Mouse (Mus musculus): ENCODE measurements around the gene Kpna1.
"Not testable (repeated sequence)": the region's sequence is repeated elsewhere in the genome, so short reads cannot be mapped to it uniquely, and the experiment has no call there.

Gene Kpna1

DNA sequence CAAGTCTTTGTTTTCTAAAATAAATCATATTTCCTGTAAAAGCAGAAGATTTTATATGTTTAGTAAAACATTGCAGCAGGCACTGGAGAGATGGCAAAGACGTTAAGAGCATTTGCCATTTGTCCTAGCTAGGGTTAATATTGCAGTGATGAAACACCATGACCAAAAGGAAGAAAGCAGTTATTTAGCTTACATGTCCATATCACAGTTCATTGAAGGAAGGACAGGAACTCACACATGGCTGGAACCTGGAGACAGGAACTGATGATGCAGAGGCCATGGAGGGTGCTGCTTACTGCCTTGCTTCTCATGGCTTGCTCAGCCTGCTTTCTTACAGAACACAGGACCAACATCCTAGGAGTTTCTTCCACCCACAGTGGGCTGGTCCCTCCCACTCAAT lies 13.8 kb downstream of the Kpna1 start:
- DNase-seq (ENCODE audit: low spot score), result no peak

DNA sequence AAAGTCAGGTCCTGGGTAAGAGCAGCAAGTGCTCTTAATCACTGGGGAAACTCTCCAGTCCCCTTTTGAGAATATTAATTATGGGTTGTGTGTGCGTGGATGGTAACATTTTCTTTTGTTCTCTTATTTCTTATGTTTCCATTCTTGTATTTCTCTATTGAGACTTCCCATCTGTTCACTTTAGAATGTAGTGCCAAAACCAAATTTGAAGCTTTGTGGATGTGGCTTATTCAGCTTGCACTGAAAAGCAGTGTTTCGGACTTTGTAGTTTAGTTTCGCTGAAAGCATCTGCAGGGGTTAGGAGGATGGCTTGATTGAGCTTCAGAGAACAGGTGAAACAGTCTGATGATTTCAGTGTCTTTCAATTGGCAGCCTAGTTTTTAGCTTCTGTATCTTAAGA lies 14.8 kb downstream of the Kpna1 start:
- DNase-seq (ENCODE audit: low spot score), result no peak

DNA sequence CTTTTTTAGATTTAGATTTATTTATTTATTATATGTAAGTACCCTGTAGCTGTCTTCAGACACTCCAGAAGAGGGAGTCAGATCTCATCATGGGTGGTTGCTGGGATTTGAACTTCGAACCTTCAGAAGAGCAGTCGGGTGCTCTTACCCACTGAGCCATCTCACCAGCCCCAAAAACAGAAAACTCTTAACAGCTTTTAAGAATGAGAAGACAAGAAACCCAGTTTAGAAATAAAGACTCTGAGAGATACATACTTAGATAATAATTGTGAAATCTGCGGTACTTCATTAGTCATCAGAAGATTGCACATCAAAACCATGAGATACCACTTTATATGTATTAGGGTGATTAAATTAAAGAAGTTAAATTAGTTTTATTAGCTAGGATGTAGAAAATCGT lies 20.3 kb downstream of the Kpna1 start:
- not testable (repeated sequence) for DNase-seq (ENCODE audit: low spot score)

DNA sequence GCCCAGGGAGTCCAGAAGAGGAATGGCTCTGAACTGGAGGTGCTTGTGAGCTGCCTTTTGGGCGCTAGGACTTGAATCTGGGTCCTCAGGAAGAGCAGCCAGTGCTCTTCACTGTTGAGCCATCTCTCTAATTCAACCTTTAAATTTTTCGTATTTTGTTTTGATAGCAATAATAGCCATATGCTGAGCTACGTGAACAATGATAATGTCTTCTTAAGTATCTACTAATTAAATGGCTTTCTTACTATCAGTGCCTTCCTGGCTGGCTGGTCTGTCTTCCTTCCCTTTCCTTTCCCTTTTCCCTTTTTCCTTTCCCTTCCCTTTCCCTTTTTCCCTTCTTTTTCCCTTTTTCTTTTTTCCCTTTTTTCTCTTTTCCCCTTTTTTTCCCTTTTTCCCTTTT lies 29.8 kb downstream of the Kpna1 start:
- DNase-seq (ENCODE audit: low spot score), result no peak

DNA sequence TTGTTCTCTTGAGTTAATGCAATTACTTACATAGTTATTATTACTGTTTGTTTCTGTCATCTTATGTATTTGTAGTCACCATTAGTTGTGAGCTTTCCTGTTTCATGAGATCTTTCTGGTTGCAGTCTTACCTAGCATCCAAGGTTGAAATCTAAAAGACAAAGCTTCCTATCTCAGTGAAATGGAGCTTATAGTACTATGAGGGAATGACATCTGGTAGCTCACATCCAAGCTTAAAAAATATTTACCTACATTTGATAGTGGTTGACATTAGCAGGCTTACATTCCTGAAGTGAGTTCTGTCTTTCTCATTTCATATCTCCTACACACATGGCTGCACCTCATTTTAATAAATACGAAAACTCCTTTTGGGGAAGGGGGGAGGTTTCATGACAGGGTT lies 37.8 kb downstream of the Kpna1 start:
- no peak for DNase-seq (ENCODE audit: low spot score)

DNA sequence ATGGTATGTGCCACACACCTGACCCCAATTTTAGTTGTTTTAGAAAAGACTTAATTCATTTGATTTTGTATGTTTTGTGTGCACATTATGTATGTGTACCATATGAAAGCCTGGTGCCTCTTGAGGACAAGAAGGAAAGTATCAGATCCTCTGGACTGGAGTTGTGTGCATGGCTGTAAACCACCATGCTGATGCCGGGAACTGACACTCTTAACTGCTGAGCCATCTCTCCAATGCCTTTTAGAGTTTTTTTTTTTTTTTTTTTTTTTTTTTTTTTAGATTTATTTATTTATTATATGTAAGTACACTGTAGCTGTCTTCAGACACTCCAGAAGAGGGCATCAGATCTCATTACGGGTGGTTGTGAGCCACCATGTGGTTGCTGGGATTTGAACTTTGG lies 49.6 kb downstream of the Kpna1 start:
- DNase-seq (ENCODE audit: low spot score), result not testable (repeated sequence)

DNA sequence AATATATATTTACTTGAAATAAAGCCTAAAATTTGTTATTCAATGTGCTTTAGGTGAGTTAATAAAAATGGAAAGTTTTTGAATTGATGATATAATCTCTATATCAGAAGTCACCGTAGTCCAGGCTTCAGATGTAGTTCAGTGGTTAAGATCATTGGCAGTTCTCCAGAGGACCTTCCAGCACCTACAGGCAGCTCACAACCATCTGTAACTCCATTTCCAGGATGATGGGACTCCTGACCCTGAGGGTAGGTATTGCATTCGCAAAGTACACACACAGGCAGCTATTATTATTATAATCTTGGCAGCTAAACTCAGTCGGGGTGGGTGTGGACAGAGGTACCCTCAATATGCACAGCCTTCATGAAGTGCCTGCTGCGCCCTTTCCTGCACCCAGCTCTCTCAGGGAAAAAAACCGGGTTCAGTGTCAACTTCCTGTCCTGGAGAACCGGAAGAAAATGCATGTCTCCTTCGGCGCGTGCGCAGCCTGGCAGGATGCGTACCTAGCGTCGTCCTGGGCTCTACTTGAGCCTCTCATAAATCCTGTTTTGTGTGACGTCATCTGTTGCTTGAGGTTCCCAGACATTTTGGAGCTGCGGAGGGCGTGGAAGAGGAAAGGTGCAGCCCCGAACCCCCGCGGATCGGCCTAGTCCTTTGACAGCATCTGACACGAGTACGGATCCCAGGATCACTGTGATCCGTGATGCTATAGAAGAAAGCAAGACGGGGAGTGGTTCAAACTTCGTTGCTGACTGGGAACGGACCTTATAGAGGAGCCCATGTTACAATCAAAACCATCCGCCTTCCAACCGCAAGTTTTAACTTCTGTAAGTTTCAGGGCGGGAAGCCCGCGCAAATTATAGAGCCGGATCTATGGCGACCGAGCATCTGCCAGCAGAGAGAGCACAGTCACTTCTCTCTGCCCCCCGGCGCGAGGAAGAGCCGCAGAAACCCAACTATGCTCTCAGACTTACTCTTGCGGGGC lies 62.4 kb downstream of the Kpna1 start, which contains the start of gene Wdr5b:
TSS of gene Wdr5b (plus strand) at position 551 of the 985 bp plus-strand sequence.
- DNase-seq (ENCODE audit: low spot score), result peak; percentile 96

DNA sequence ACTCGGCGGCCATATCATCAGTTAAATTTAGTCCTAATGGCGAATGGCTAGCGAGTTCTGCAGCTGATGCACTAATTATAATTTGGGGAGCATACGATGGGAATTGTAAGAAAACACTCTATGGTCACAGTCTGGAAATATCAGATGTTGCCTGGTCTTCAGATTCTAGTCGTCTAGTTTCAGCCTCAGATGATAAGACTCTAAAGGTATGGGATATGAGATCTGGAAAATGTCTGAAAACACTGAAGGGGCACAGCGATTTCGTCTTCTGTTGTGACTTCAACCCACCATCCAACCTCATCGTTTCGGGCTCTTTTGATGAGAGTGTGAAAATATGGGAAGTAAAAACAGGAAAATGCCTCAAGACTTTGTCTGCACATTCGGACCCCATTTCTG lies 63.1 kb downstream of the Kpna1 start:
- no peak for DNase-seq (ENCODE audit: low spot score)

DNA sequence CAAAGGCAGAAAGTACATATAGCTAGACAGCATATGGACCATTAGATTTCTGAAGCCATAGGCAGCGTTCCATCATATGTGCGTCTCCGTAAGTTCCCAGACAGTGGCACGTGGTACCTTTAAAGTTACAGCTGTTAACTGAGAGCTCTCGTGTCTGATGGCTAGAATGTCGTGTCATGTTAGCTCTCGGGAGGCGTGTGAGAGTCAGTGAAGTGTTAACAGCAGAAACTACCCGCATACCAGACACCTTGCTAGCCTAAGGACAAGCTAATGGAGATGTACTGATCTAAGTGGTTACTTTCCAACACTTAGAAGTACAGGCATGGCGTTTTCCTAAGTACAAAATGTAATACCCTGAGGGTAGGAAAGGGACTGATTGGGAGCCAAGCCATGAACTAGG lies 64.5 kb downstream of the Kpna1 start:
- no peak for DNase-seq (ENCODE audit: low spot score)

DNA sequence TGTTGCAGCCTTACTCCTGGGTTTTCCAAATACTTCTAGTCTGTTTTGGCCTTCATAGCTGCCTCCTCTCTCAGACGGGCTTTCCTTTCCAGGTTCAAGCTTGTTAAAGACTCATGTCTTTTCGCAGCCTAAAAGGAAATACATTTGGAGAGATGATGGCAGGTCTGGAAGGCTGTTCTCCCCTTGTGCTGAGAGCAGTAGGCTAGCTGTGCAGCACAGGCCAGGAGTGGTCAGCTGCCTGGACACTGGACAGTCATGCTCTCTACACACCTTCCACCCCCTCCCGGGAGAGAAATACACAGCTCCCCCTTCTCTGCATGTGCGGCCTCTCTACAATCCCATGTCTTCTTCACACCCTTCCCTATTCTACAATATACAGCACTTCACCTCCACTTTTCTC lies 65.4 kb downstream of the Kpna1 start:
- no peak for DNase-seq (ENCODE audit: low spot score)

DNA sequence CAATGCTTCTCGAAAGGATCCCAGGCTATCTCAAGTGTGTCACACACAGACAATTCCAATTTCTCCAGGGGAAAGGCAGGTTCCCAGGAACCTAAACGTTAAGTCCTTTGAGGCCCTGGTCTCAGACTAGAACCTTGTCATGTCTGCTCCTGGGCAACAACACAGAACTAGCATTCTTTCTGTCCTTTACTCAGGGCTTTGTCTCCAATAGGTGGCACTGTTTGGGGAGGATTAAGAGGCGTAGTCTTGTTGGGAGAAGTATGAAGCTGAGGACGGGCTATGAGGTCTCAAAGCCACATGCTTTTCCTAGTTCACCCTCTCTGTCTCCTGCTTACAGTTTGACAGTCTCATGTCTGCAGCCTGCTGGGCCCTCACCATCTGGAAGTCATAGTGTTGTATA lies 69.0 kb downstream of the Kpna1 start:
- no peak for DNase-seq (ENCODE audit: low spot score)

DNA sequence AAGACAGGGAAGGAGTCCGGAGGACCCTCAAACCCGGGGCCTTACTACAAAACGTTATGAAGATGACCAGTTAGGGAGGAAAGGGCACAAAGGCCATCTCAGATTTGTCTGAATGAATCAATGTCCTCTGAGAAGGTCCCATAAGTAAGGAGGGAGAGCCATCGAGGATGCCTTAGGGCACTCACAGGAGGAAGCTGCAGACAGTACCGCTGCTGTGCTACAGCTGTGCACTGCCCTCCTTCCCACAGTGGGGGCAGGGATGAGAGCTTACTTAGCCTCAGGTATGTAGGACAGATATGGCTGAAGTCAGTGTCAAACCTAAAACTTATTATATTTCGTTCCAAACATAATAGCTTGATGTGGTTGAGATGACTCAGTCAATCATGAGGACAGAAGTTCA lies 72.9 kb downstream of the Kpna1 start:
- no peak for DNase-seq (ENCODE audit: low spot score)

DNA sequence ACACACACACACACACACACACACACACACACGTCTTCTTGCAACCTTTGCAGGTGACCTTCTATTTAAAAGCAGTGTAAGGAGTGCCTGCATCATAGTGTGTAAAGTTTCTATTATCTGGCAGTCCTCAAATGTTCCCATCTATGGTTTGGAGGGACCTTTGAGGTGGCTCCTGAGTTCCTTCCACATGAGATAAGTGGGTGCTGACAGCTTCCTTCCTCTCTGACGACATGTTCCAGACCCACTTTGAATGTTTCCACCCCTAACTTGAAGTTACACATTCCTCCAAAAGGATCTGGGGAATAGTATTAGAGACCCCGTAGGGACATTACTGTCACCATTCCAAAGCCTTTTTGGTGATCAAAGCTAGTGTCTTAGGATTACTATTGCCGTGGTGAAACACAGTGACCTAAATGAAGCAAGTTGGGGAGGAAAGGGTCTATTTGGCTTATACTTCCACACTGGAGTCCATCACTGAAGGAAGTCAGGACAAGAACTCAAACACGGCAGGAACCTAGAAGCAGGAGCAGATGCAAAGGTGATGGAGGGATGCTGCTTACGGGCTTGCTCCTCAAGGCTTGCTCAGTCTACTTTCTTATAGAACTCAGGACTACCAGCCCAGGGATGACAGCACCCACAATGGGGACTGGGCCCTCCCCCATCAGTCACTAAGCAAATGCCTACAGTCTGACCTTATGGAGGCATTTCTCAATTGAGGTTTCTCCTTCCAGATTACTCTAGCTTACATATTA lies 75.2 kb downstream of the Kpna1 start:
- DNase-seq (ENCODE audit: low spot score), result no peak

DNA sequence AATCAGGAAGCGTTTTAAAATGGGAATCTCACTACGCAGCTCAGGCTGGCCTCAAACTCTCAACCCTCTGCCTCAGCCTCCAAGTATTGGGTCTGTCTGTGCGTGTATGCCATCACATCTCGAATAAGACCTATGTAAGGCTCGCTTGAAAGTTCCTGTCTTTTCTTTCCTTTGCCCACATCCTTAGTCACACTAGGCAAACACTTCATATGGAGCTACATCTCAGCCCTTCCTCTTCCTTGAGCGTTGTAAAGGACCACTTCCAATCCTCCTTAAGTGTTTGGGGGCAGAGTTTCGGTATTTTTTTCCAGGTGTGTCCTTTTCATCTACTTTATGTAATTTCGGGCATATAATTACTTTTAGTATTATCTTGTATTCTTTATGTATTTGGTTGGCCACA lies 76.4 kb downstream of the Kpna1 start:
- no peak for DNase-seq (ENCODE audit: low spot score)

DNA sequence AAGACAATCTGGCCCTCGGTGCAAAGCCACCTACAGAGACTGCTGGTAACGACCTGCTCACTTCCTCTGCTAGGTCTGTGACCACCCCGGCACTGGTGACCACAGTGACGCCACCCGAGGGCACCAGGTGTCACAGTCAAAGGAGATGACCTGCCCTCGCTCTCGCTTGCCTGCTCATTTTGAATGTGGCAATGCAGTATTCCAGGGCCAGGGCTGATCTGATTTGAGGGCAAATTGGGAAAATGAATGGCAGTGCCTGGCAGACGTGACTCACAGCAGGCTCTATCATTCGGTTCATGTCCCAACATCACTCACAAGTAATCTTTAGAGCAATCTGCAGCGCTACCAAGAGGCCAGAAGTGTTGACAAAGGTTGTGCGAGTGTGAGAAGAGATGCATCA lies 77.9 kb downstream of the Kpna1 start:
- DNase-seq (ENCODE audit: low spot score), result no peak

DNA sequence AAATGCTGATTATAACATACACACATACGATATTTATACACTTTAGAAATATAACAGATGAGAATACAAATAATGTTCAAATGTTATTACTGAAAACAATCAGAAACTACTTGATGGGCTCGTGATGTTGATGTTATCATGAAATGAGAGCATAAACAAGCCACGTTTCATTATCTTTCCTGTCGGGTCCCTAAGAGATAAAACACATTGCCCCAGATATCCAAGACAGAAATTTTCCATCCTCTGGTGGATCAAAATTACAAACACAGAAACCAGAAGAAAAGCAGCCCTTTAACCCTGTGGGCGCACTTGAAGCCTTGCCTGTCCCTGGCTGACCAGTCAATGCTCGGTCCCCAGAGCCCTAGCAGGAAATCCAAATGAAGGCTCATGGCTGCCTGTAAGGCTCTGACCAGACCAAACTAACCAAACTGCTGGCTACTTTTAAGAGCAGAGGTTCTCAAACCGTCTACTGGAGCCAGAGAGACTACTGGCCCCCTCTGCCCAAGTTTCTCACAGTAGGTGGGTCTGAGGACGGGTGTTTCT lies 79.5 kb downstream of the Kpna1 start:
- DNase-seq (ENCODE audit: low spot score), result no peak

DNA sequence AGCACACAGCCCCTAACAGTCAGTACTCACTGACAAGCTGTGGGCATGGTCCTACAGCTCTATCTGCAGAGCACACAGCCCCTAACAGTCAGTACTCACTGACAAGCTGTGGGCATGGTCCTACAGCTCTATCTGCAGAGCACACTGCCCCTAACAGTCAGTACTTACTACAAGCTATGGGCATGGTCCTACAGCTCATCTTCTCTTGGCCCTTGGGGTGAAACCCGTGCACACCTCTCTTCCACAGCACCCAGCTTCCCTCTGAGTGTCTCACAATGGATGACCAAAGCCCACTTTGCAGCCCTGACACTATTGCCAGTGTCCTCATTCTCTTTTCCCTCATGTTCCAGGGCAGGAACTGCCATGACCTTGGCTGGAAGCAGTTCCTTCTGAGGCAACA lies 84.0 kb downstream of the Kpna1 start:
- not testable (repeated sequence) for DNase-seq (ENCODE audit: low spot score)

DNA sequence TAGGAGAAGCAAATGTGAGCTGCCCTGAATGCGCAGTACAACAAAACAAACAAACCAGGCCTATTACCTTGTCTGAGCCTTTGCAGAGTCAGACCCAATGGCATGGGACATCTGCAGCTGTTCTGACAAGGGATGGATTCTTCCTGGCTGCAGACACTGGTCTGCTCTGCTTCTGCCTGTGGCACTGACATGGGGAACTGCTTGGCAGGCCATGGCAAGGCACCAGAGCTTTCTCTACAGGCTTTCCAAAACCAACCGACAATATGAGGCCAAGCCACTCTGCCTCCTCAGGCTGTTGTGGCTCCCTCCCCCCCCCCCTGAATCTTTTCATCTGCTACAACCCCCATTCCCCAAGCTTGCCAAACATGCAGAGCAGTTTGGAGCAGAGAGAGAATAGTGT lies 84.8 kb downstream of the Kpna1 start:
- DNase-seq (ENCODE audit: low spot score), result no peak

DNA sequence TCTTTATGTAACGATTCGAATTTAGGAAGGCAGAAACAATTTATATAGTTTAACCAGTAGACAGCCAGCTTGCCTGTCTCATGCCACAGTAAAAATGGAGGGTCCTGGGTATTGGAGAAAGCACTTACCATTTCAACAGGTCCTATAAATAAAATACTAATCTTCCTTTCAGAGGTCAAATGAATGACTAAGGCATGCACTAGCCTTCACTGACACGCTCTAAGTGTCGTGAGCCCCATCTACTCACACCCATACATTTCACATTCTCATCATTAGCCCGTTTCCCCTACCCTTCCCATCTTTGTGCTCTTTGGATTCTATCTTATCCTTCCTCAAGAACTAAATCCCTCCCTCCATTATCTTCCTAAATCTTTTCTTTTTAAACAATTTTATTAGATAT lies 86.4 kb downstream of the Kpna1 start:
- DNase-seq (ENCODE audit: low spot score), result no peak

DNA sequence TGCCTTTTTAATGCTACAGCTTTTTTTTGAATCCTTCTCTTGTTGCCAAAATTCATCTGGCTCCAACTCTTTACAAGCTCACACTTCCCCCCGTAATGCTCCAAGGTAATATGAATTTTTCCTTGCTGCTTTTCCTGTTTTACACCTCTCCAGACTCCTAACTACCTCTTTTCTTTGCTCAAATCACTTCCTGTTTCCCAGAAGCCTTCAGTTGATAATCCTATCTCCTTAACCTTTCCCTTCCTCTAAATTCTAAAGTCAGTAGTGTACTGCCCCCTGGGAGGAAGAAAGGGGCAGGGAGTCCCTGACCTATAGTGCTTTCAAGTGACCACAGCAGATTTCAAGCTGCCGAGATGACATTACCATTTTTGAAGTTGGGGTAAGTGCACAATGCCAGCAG lies 89.1 kb downstream of the Kpna1 start:
- no peak for DNase-seq (ENCODE audit: low spot score)

DNA sequence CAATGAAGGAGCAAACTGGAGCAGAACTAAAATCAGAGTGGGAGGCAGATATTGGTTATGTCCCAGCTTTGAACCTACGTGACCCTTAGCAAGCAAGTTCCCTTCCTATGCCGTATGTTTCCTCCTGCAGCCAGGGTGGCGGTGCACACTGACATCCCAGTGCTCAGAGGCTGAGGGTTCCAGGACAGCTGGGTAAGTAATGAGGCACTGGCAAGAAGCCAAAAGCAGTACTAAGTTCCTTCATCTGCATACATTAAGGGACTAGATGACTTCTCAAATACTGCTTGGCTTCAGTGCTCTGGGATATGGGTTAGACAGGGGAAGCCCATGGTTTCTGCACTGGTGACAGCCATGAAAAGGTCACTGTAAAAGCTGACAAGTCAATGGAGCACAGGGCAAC lies 89.8 kb downstream of the Kpna1 start:
- DNase-seq (ENCODE audit: low spot score), result no peak

DNA sequence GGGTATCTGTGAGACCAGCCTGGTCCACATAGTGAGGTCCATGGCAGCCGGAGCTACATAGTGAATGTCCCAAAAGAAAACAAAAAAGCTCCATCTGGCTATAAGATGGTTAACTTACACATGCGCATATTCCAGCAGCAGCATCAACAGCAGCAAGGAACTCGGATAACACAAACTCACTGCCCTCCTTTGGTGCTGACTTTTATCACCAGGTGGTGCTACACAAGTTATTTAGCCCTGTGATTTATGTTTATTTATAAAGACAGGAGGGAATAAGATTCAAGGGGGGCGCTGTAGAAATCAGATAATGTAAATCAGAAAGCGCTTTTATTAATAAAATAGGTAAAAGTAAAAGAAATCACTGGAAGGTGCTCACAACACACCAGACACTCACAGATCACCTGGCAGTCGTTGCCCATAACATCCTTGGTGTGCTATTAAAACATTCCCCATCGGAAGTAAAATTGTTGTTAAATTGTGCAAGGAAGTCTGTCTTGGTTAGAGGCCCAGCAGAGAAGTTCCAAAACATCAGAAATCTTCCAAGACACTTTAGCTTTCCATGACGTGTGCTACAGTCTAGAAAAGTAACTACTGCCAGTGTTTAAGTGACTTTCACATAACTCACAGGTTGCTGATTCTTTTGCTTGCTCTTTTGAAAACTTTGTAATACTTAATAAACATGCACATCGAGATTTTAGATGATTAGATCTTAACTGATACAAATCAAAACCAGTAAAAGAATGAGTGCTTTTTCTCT lies 91.4 kb downstream of the Kpna1 start:
- DNase-seq (ENCODE audit: low spot score), result no peak
